Mouse (Mus musculus): ENCODE data around the gene Dmac2. TPM values are rescaled to one million over a fixed set of nuclear protein-coding genes. Genes with fewer than 3 reads are reported as not detected.
"Not testable (repeated sequence)": the region's sequence is repeated elsewhere in the genome, so short reads cannot be mapped to it uniquely, and the experiment has no call there.

Gene Dmac2
- polyA plus RNA-seq (2017; shearing (Covaris generic)): 10 to 100 TPM; 44.2 to 66.2 TPM

GRCm38 (mm10) chr7:25618865-25619721 is at the start of gene Dmac2:
Gene Dmac2, plus strand, starts transcription at chr7:25619414.
- ATAC-seq: peak; percentile 99

GRCm38 (mm10) chr7:25573806-25574205 is 45.4 kb upstream of the Dmac2 start:
- ATAC-seq: not testable (repeated sequence)

GRCm38 (mm10) chr7:25575105-25575504 is 44.1 kb upstream of the Dmac2 start:
- no peak for ATAC-seq

- no peak for ATAC-seq
Observed at GRCm38 (mm10) chr7:25575870-25576269, 43.3 kb upstream of the Dmac2 start.

GRCm38 (mm10) chr7:25576308-25576707 is 42.9 kb upstream of the Dmac2 start:
- ATAC-seq: peak; percentile 62

- ATAC-seq: peak; percentile 92
Observed at GRCm38 (mm10) chr7:25576793-25577437, 42.3 kb upstream of the Dmac2 start.

- ATAC-seq: no peak
Observed at GRCm38 (mm10) chr7:25579441-25579840, 39.8 kb upstream of the Dmac2 start.

- no peak for ATAC-seq
Observed at GRCm38 (mm10) chr7:25582301-25582810, 36.9 kb upstream of the Dmac2 start.

GRCm38 (mm10) chr7:25584651-25585050 is 34.6 kb upstream of the Dmac2 start:
- ATAC-seq: no peak

GRCm38 (mm10) chr7:25585351-25586204 is 33.6 kb upstream of the Dmac2 start:
- ATAC-seq: no peak

GRCm38 (mm10) chr7:25591226-25591625 is 28.0 kb upstream of the Dmac2 start:
- no peak for ATAC-seq

- no peak for ATAC-seq
Observed at GRCm38 (mm10) chr7:25593859-25594258, 25.4 kb upstream of the Dmac2 start.

GRCm38 (mm10) chr7:25599663-25600062 is 19.6 kb upstream of the Dmac2 start:
- peak; percentile 58 for ATAC-seq

GRCm38 (mm10) chr7:25600666-25601065 is 18.5 kb upstream of the Dmac2 start:
- no peak for ATAC-seq

GRCm38 (mm10) chr7:25601346-25601745 is 17.9 kb upstream of the Dmac2 start:
- no peak for ATAC-seq

GRCm38 (mm10) chr7:25606625-25607063 is 12.6 kb upstream of the Dmac2 start:
- ATAC-seq: no peak

GRCm38 (mm10) chr7:25607196-25607595 is 12.0 kb upstream of the Dmac2 start:
- ATAC-seq: no peak

GRCm38 (mm10) chr7:25610056-25610455 is 9.2 kb upstream of the Dmac2 start:
- no peak for ATAC-seq

- ATAC-seq: no peak
Observed at GRCm38 (mm10) chr7:25611501-25611900, 7.7 kb upstream of the Dmac2 start.

GRCm38 (mm10) chr7:25614086-25614485 is 5.1 kb upstream of the Dmac2 start:
- no peak for ATAC-seq

GRCm38 (mm10) chr7:25614831-25615705 is 4.1 kb upstream of the Dmac2 start:
- ATAC-seq: no peak

GRCm38 (mm10) chr7:25615706-25616011 is 3.6 kb upstream of the Dmac2 start, which contains the start of gene Erich4:
Gene Erich4, minus strand, starts transcription at chr7:25615892.
- no peak for ATAC-seq
